Mouse (Mus musculus) liver, embryonic 13.5 days (tissue): ENCODE results near the gene Eva1a. TPM values are rescaled to one million over a fixed set of nuclear protein-coding genes. Genes with fewer than 3 reads are reported as not detected.

Experiments
- ATAC-seq: fragments of 200-750 bp; cut with Nextera tagmentation; 2 replicates; pipeline ENCODE4 v1.8.0; 2017; ENCODE audit warnings: low read depth, mild to moderate bottlenecking, moderate number of reproducible peaks, moderate library complexity
- DNase-seq: peaks from one replicate; pipeline ENCODE4 v3.0.0; 2022
- H3K27ac ChIP-seq: fragments of 300-500 bp; sonication (generic); 2 replicates; pipeline ENCODE4 v1.5.1; 2015; ENCODE audit warnings: moderate library complexity, mild to moderate bottlenecking, inconsistent platforms
- H3K27me3 ChIP-seq: fragments of 300-500 bp; sonication (generic); 2 replicates; pipeline ENCODE4 v1.6.1; 2015; ENCODE audit warnings: mild to moderate bottlenecking, inconsistent platforms
- H3K36me3 ChIP-seq: fragments of 300-500 bp; sonication (generic); 2 replicates; pipeline ENCODE4 v1.6.1; 2015; ENCODE audit warnings: mild to moderate bottlenecking, inconsistent platforms
- H3K4me1 ChIP-seq: fragments of 300-500 bp; sonication (generic); replicated peaks from 2 replicates; pipeline ENCODE4 v1.6.1; 2015; ENCODE audit warnings: inconsistent platforms
- H3K4me2 ChIP-seq: fragments of 300-500 bp; sonication (generic); 2 replicates; pipeline ENCODE4 v1.6.1; 2015; ENCODE audit warnings: inconsistent platforms, mild to moderate bottlenecking, moderate library complexity
- H3K4me3 ChIP-seq: fragments of 300-500 bp; sonication (generic); replicated peaks from 2 replicates; pipeline ENCODE4 v1.5.1; 2015; ENCODE audit warnings: mild to moderate bottlenecking, inconsistent platforms
- H3K9ac ChIP-seq: fragments of 300-500 bp; sonication (generic); 2 replicates; pipeline ENCODE4 v1.6.1; 2015; ENCODE audit warnings: mild to moderate bottlenecking, inconsistent platforms
- H3K9me3 ChIP-seq: fragments of 300-500 bp; sonication (generic); replicated peaks from 2 replicates; pipeline ENCODE4 v1.6.1; 2016; ENCODE audit warnings: inconsistent platforms
- WGBS: fragments of 180-500 bp; shearing (Covaris S2); methylation state at CpG from one replicate; pipeline ENCODE4 v1.1.7; 2015; ENCODE audit not compliant: insufficient replicate concordance; 5-methylcytosine and 5-hydroxymethylcytosine counted together
- polyA plus RNA-seq: library from polyadenylated mRNA; unstranded; fragments of >200 nt; fragmentation: Nextera tagmentation; extraction: Ambion mirVana; gene quantifications from 2 replicates; pipeline ENCODE4 v1.2.1, GENCODE M21; 2015

Gene Eva1a
- polyA plus RNA-seq, 1 experiment from 2014 or later = 5.1 TPM

DNA sequence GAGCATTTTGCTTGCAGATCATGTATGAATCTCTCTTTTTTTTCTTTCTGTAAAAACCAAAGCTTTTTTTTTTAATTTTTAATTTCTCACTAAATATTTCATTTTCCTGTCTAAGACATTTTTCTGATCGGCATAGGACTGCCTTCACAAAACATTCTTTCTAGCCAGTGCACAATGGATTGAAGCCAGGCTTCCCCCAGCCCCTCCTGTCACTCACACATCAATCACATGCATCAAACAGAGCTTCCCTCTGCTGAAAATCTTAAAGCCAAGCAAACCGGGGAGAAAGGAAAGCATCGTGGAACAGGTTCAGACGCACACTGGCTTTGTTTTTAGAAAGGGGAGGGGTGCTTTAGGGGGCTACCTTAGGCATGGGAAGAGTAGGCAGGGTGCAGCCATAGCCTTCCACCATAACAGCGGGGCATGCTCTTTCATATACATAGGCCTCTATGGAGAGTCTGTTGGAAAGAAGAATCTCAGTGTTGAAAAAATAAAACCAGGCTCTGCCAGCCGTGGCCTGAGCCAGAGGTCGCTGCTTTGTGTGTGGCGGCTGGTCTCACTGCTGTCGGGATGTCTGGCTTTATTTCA, 88.9 kb downstream of the Eva1a start:
- H3K36me3 ChIP-seq = no peaks in the 10 kb centered on the region
- H3K9ac ChIP-seq = no peak overlapping the region
- no peaks in the 10 kb centered on the region for H3K27me3 ChIP-seq
- H3K4me1 ChIP-seq = no peaks in the 10 kb centered on the region
- no peak for DNase-seq
- H3K9me3 ChIP-seq = no peaks in the 10 kb centered on the region
- no peak overlapping the region for H3K4me2 ChIP-seq
- H3K4me3 ChIP-seq = no peak overlapping the region
- ATAC-seq = no peak
- WGBS = 68% methylated on average over 9 of the region's 9 CpGs
- no peak overlapping the region for H3K27ac ChIP-seq

DNA sequence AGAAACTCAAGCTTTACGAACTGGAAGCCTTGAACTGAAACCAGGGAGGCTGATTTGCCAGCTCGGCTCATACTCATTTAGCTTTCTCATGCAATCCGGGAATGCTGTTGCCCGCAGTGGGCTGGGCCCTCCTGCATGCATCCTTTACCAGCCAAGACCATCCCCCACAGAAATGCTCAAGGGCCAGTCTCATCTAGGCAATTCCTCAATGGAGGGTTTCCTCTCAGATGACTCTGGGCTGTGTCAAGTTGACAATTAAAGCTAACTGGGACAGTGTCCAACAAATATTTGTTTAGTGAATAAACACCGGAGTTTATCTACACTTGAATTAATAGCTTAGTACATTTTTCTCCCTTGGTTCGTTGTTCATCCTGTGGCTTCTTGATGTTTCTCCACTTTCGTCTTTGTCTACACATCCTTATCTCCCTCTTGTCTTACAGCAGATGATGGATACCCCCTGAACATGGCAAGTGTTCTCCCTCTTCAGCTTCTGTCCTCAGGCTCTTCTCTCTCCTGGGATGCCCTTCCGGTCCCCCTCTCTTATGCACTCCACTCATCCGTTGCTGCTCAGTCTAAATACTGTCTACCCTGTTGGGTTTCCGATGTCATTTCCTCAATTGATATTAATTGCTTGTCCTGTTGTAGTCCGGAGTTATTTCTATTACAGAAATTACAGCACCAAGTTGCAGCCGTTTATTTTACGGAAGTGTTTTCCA, 92.2 kb downstream of the Eva1a start:
- Histone ChIP-seq H3K27ac (no peak overlapping the region), H3K4me3 (no peak overlapping the region), H3K4me1 (no peaks in the 10 kb centered on the region), H3K9me3 (no peaks in the 10 kb centered on the region), H3K4me2 (no peak overlapping the region), H3K27me3 (no peaks in the 10 kb centered on the region), H3K9ac (no peak overlapping the region), H3K36me3 (no peaks in the 10 kb centered on the region)
- 68% methylated on average over 13 of the region's 13 CpGs for WGBS
- no peak for DNase-seq
- ATAC-seq = no peak

- no peak for ATAC-seq
- Histone ChIP-seq H3K36me3 (no peaks in the 10 kb centered on the region), H3K9me3 (no peaks in the 10 kb centered on the region), H3K4me3 (no peak overlapping the region), H3K9ac (no peak overlapping the region), H3K27me3 (no peaks in the 10 kb centered on the region), H3K4me2 (no peak overlapping the region), H3K4me1 (no peaks in the 10 kb centered on the region), H3K27ac (no peak overlapping the region)
- DNase-seq = no peak
- WGBS = 64% methylated on average over 7 of the region's 7 CpGs
These were observed 92.7 kb downstream of the Eva1a start for GRCm38 (mm10) chr6:82133592-82133978.

DNA sequence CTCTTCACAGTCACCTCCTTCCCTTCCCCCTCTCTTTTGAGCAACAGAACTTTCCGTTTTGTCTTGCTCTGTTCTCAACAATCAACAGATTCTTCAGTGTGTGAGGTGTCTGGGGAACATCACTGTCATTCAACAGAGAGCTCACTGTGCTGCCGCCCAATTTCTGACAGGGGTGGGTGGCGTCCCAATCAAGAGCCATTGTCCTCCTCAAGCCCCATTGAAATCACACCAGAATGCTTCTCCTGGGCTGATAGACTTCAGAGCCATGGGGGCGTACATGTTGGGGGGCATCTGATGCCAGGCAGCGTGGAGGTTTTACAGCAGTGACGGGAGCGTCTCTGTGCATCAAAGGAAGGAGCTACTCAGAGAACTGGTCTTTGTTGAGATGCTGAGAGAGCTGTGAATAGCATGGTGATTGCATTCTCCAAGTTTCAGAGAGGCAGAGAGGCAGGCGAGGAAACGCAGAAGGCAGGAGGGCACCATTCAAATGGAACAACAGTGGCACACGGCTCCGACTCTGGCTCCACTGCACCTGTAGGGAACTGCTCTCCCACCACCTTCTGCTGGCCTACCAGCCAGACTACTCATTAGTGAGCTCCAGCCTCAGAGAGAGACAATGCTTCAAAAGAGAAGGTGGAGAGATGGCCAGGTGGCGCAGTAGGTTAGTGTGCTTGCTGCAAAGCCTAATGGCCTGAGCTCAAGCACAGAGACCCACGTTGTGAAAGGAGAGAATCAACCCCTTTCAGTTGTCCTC, 95.3 kb downstream of the Eva1a start:
- Histone ChIP-seq H3K36me3 (no peaks in the 10 kb centered on the region), H3K4me1 (no peaks in the 10 kb centered on the region), H3K9me3 (no peaks in the 10 kb centered on the region), H3K9ac (no peak overlapping the region), H3K27ac (no peak overlapping the region), H3K27me3 (no peaks in the 10 kb centered on the region), H3K4me3 (no peak overlapping the region), H3K4me2 (no peak overlapping the region)
- 62% methylated on average over 13 of the region's 13 CpGs for WGBS
- ATAC-seq = no peak
- DNase-seq = no peak

Other genes starting within 250 kb of the Eva1a start
- gene Gcfc2, start 117.4 kb upstream of the Eva1a start, polyA plus RNA-seq = 4.5 and 4.6 TPM in 2 replicates
- 37.9 and 46.3 TPM in 2 replicates for gene Mrpl19, start 75.1 kb upstream of the Eva1a start, polyA plus RNA-seq